Mouse (Mus musculus) hindbrain, embryonic 10.5 days (tissue): ENCODE data around the gene Hist2h2ac. TPM values are rescaled to one million over a fixed set of nuclear protein-coding genes. Genes with fewer than 3 reads are reported as not detected.
A peak's percentile ranks its signal among the peaks of the same experiment; 100 is the strongest.
"Not testable (repeated sequence)": the region's sequence is repeated elsewhere in the genome, so short reads cannot be mapped to it uniquely, and the experiment has no call there.

ENCODE experiments used
- DNase-seq: peaks from one replicate; pipeline ENCODE4 v3.0.0-alpha.2; 2017; ENCODE audit warnings: low spot score
- H3K27ac ChIP-seq: fragments of 300-500 bp; sonication (generic); 2 replicates; pipeline ENCODE4 v1.5.1; 2016; ENCODE audit warnings: mild to moderate bottlenecking, moderate library complexity
- H3K27me3 ChIP-seq: fragments of 300-500 bp; sonication (generic); 2 replicates; pipeline ENCODE4 v1.6.1; 2016; ENCODE audit warnings: mild to moderate bottlenecking; ENCODE audit not compliant: poor library complexity, insufficient read depth, severe bottlenecking
- H3K36me3 ChIP-seq: fragments of 300-500 bp; sonication (generic); 2 replicates; pipeline ENCODE4 v1.6.1; 2016; ENCODE audit warnings: mild to moderate bottlenecking, moderate library complexity
- H3K4me1 ChIP-seq: fragments of 300-500 bp; sonication (generic); replicated peaks from 2 replicates; pipeline ENCODE4 v1.6.1; 2016; ENCODE audit warnings: mild to moderate bottlenecking
- H3K4me3 ChIP-seq: fragments of 300-500 bp; sonication (generic); 2 replicates; pipeline ENCODE4 v1.5.1; 2016; ENCODE audit warnings: mild to moderate bottlenecking, moderate library complexity
- H3K9me3 ChIP-seq: fragments of 300-500 bp; sonication (generic); 2 replicates; pipeline ENCODE4 v1.6.1; 2016; ENCODE audit warnings: mild to moderate bottlenecking, moderate library complexity
- WGBS: fragments of 180-500 bp; shearing (Covaris S2); methylation state at CpG from one replicate; pipeline ENCODE4 v1.1.7; 2016; 5-methylcytosine and 5-hydroxymethylcytosine counted together
- polyA plus RNA-seq: library from polyadenylated mRNA; unstranded; fragments of >200 nt; fragmentation: Nextera tagmentation; extraction: Ambion mirVana; gene quantifications from 2 replicates; pipeline ENCODE4 v1.2.1, GENCODE M21; 2016

Hist2h2ac gene
- polyA plus RNA-seq, 1 experiment from 2014 or later, result 7.6 TPM

GRCm38 (mm10) chr3:96199731-96200130 is 20.9 kb downstream of the Hist2h2ac start:
- Histone ChIP-seq H3K27ac (no peak overlapping the region), H3K36me3 (peaks cover 9% of the 10 kb centered on the region; the same call in 1 of the 2 replicates), H3K4me1 (peaks cover 20% of the 10 kb centered on the region), H3K4me3 (no peak overlapping the region), H3K9me3 (peaks cover 5% of the 10 kb centered on the region), H3K27me3 (peaks cover 7% of the 10 kb centered on the region; the same call in 1 of the 2 replicates)
- DNase-seq, result no peak
- WGBS, result 73% methylated on average over 2 of the region's 2 CpGs

GRCm38 (mm10) chr3:96198601-96199251 is 22.0 kb downstream of the Hist2h2ac start:
- not testable (repeated sequence) for DNase-seq, H3K36me3 ChIP-seq, H3K9me3 ChIP-seq, H3K4me3 ChIP-seq, H3K27me3 ChIP-seq
- Histone ChIP-seq H3K4me1 (peaks cover 20% of the 10 kb centered on the region), H3K27ac (0 out of 2 replicates have a peak overlapping the region, but pooled peaks have one; percentile 35)
- 31% methylated on average over 8 of the region's 8 CpGs for WGBS

DNA sequence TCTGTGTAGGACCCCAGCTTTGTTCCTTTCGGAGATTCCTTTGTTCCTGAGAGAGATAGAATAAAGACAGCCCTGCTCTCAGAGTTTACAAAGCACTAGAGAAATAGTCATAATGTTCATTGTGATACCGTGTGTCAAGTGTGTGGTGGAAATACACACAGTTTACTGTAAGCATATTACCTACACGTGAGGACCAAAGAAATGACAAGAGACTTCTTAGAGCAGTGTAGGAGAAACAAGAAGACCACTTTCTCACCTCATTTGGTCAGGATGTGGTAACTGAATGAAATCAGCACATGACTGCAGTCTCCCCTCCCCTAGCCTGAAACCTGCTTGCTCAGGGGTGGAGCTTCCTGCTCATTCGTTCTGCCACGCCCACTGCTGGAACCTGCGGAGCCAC is 22.5 kb downstream of the Hist2h2ac start:
- whole genome bisulfite sequencing, result 6% methylated on average over 6 of the region's 6 CpGs
- H3K36me3 ChIP-seq, result peaks cover 9% of the 10 kb centered on the region; the same call in 1 of the 2 replicates
- peaks cover 7% of the 10 kb centered on the region; the same call in 1 of the 2 replicates for H3K27me3 ChIP-seq
- no peak for DNase-seq
- H3K9me3 ChIP-seq, result peaks cover 5% of the 10 kb centered on the region
- peak overlapping the region; percentile 98 for H3K27ac ChIP-seq
- peaks cover 23% of the 10 kb centered on the region for H3K4me1 ChIP-seq
- H3K4me3 ChIP-seq, result peak overlapping the region; percentile 72

GRCm38 (mm10) chr3:96197129-96197749 is 23.4 kb downstream of the Hist2h2ac start:
- peak; percentile 88 for DNase-seq
- WGBS, result under 1% methylated on average over 50 of the region's 50 CpGs

GRCm38 (mm10) chr3:96196437-96197128 is 24.1 kb downstream of the Hist2h2ac start:
- H3K4me3 ChIP-seq, result peak overlapping the region; percentile 72
- DNase-seq, result no peak
- H3K36me3 ChIP-seq, result peaks cover 9% of the 10 kb centered on the region; the same call in 1 of the 2 replicates
- H3K9me3 ChIP-seq, result peaks cover 5% of the 10 kb centered on the region
- H3K27me3 ChIP-seq, result peaks cover 7% of the 10 kb centered on the region; the same call in 1 of the 2 replicates
- peak overlapping the region; percentile 98 for H3K27ac ChIP-seq
- 21% methylated on average over 27 of the region's 27 CpGs for WGBS
- peaks cover 23% of the 10 kb centered on the region for H3K4me1 ChIP-seq

More at GRCm38 (mm10) chr3:96197129-96197749, 23.4 kb downstream of the Hist2h2ac start:
- Histone ChIP-seq H3K36me3 (peaks cover 9% of the 10 kb centered on the region; the same call in 1 of the 2 replicates), H3K27me3 (peaks cover 7% of the 10 kb centered on the region; the same call in 1 of the 2 replicates), H3K9me3 (peaks cover 5% of the 10 kb centered on the region), H3K4me1 (peaks cover 23% of the 10 kb centered on the region), H3K4me3 (peak overlapping the region; percentile 72), H3K27ac (peak overlapping the region; percentile 98)

- H3K4me1 ChIP-seq, result peaks cover 23% of the 10 kb centered on the region
- peaks cover 5% of the 10 kb centered on the region for H3K9me3 ChIP-seq
- peaks cover 9% of the 10 kb centered on the region; the same call in 1 of the 2 replicates for H3K36me3 ChIP-seq
- no peak for DNase-seq
- WGBS, result 90% methylated on average over 11 of the region's 11 CpGs
- no peak overlapping the region for H3K27ac ChIP-seq
- peak overlapping the region; percentile 72; the same call in 1 of the 2 replicates for H3K4me3 ChIP-seq
- H3K27me3 ChIP-seq, result peaks cover 7% of the 10 kb centered on the region; the same call in 1 of the 2 replicates
Measured at GRCm38 (mm10) chr3:96195616-96196313, 24.9 kb downstream of the Hist2h2ac start.

- no peak for DNase-seq
- Histone ChIP-seq H3K27me3 (peaks cover 7% of the 10 kb centered on the region; the same call in 1 of the 2 replicates), H3K27ac (no peak overlapping the region), H3K4me3 (no peak overlapping the region), H3K4me1 (peaks cover 23% of the 10 kb centered on the region), H3K36me3 (peaks cover 9% of the 10 kb centered on the region; the same call in 1 of the 2 replicates), H3K9me3 (peaks cover 5% of the 10 kb centered on the region)
- 92% methylated on average over 10 of the region's 10 CpGs for WGBS
Measured at GRCm38 (mm10) chr3:96194966-96195365, 25.7 kb downstream of the Hist2h2ac start.

- Histone ChIP-seq H3K4me3 (no peak overlapping the region), H3K36me3 (peaks cover 9% of the 10 kb centered on the region; the same call in 1 of the 2 replicates), H3K4me1 (peaks cover 19% of the 10 kb centered on the region), H3K27me3 (no peaks in the 10 kb centered on the region), H3K9me3 (peaks cover 5% of the 10 kb centered on the region), H3K27ac (no peak overlapping the region)
- WGBS, result 60% methylated on average over 12 of the region's 12 CpGs
- no peak for DNase-seq
Measured at GRCm38 (mm10) chr3:96192977-96193376, 27.7 kb downstream of the Hist2h2ac start.

- H3K27ac ChIP-seq, result no peak overlapping the region
- H3K9me3 ChIP-seq, result no peaks in the 10 kb centered on the region
- DNase-seq, result no peak
- WGBS, result 33% methylated on average over 4 of the region's 4 CpGs
- peak overlapping the region; percentile 64; the same call in 1 of the 2 replicates for H3K4me3 ChIP-seq
- peaks cover 26% of the 10 kb centered on the region for H3K36me3 ChIP-seq
- H3K27me3 ChIP-seq, result no peaks in the 10 kb centered on the region
- peaks cover 25% of the 10 kb centered on the region for H3K4me1 ChIP-seq
Measured at GRCm38 (mm10) chr3:96182382-96182776, 38.3 kb downstream of the Hist2h2ac start.

DNA sequence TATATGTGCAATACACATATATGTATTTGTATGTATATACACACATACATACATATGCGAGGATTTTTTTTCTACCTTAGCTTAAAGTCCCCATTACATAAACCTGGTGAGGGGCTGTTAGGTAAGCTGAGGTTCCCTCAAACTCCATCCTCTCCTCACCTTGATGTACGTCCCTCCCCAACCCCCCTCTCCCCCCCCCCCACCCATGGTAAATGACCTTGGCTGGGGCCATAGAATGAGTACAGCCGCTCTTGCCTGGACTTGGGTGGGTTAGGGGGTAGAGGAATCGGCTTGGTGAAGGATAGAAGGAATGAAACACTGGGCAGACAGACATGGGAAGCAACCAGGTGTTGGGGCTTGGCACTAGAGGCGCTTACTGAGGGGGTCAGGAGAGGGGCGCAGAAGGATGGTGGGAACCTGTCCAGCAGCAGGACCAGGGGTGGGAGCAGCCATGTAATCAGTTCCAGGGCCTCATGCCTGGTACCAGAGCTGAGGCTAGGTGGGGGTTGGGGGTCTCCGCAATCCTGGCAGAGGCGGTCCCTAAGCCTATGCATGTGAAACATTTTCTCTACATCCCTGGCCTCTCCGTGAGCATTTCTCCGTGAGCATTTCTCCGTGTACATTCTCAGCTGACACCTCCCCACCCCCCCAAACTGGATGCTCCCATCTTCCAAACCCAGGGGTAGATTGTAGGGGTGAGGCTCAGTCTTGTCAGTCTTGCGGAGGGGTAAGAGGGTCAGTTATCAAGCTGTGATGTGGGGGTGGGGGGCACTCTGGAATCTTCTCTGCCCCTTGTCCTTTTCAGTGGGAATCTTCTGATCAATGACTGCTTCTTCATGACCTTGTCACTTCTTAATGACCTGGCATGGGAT is 38.9 kb downstream of the Hist2h2ac start:
- Histone ChIP-seq H3K27ac (peak overlapping the region; percentile 84), H3K4me1 (peaks cover 25% of the 10 kb centered on the region), H3K4me3 (peak overlapping the region; percentile 64), H3K27me3 (no peaks in the 10 kb centered on the region), H3K36me3 (peaks cover 32% of the 10 kb centered on the region), H3K9me3 (no peaks in the 10 kb centered on the region)
- WGBS, result 44% methylated on average over 12 of the region's 12 CpGs
- DNase-seq, result no peak

- Histone ChIP-seq H3K36me3 (peaks cover 40% of the 10 kb centered on the region), H3K9me3 (no peaks in the 10 kb centered on the region), H3K27me3 (no peaks in the 10 kb centered on the region), H3K27ac (peak within 1 kb of the TSS; percentile 84), H3K4me3 (peak within 1 kb of the TSS; percentile 64), H3K4me1 (peaks cover 25% of the 10 kb centered on the region)
- whole genome bisulfite sequencing, result 1% methylated on average over 19 of the region's 23 CpGs
- no peak for DNase-seq
Measured at GRCm38 (mm10) chr3:96180727-96181477, 39.8 kb downstream of the Hist2h2ac start, which contains the start of gene Sv2a. Sv2a (plus strand) TSS chr3:96181151.
